Mouse (Mus musculus) lung, embryonic 15.5 days (tissue): ENCODE measurements around the gene Ano6. TPM values are rescaled to one million over a fixed set of nuclear protein-coding genes. Genes with fewer than 3 reads are reported as not detected.
A peak's percentile ranks its signal among the peaks of the same experiment; 100 is the strongest.

Experiments
- ATAC-seq: fragments of 200-750 bp; cut with Nextera tagmentation; 2 replicates; pipeline ENCODE4 v1.8.0; 2017; ENCODE audit warnings: moderate number of reproducible peaks, borderline replicate concordance; ENCODE audit not compliant: low FRiP score, low TSS enrichment; ENCODE audit errors: extremely low read depth
- H3K27ac ChIP-seq: fragments of 300-500 bp; sonication (generic); 2 replicates; pipeline ENCODE4 v1.5.1; 2015; ENCODE audit warnings: moderate library complexity, mild to moderate bottlenecking, inconsistent platforms
- H3K27me3 ChIP-seq: fragments of 300-500 bp; sonication (generic); 2 replicates; pipeline ENCODE4 v1.6.1; 2015; ENCODE audit warnings: inconsistent platforms
- H3K36me3 ChIP-seq: fragments of 300-500 bp; sonication (generic); 2 replicates; pipeline ENCODE4 v1.6.1; 2015; ENCODE audit warnings: inconsistent platforms
- H3K4me1 ChIP-seq: fragments of 300-500 bp; sonication (generic); 2 replicates; pipeline ENCODE4 v1.6.1; 2015; ENCODE audit warnings: inconsistent platforms
- H3K4me2 ChIP-seq: fragments of 300-500 bp; sonication (generic); 2 replicates; pipeline ENCODE4 v1.6.1; 2015; ENCODE audit warnings: inconsistent platforms, mild to moderate bottlenecking, moderate library complexity
- H3K4me3 ChIP-seq: fragments of 300-500 bp; sonication (generic); 2 replicates; pipeline ENCODE4 v1.5.1; 2015; ENCODE audit warnings: mild to moderate bottlenecking, inconsistent platforms
- H3K9ac ChIP-seq: fragments of 300-500 bp; sonication (generic); 2 replicates; pipeline ENCODE4 v1.6.1; 2015; ENCODE audit warnings: inconsistent platforms
- H3K9me3 ChIP-seq: fragments of 300-500 bp; sonication (generic); 2 replicates; pipeline ENCODE4 v1.6.1; 2016; ENCODE audit warnings: inconsistent platforms
- WGBS: fragments of 180-500 bp; shearing (Covaris S2); methylation state at CpG from one replicate; pipeline ENCODE4 v1.1.7; 2015; 5-methylcytosine and 5-hydroxymethylcytosine counted together
- polyA plus RNA-seq: library from polyadenylated mRNA; unstranded; fragments of >200 nt; fragmentation: Nextera tagmentation; extraction: Ambion mirVana; gene quantifications from 2 replicates; pipeline ENCODE4 v1.2.1, GENCODE M21; 2015

The Ano6 gene
- polyA plus RNA-seq, 1 experiment from 2014 or later, result 44.0 TPM

DNA sequence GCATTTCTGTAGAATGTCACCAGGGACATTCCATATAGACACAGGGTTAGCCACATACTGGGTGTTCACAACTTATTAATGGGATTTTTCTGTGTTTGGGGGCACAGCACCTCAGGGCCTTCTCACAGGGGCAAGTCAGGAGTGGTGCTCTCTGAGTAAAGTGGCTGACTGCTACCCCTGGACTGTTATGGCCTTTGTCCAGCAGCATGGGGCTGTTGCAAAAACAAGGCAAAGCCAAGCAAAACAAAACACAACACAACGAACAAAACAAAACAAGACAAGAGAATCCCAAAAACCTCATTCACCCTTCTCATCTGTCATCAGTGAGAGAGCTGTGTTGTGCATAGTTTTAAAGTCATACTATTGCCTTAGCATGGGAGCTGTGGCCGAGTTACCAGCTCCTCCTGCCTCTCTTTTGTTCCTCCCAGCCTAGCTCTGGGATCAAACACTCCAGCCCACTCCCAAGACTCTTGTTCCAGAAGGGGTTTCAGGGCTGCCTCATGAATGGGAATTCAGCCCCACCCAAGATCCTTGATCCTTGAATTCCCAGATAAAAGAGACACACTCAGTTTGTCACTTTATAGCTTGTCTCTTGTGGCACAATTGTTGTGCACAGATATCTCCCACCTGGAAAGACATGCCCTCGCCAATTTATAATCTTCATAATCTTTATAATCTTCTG, 119.6 kb downstream of the Ano6 start:
- WGBS, result 54% methylated on average over 3 of the region's 3 CpGs
- no peak overlapping the region for H3K27ac ChIP-seq
- H3K4me1 ChIP-seq, result peaks cover 45% of the 10 kb centered on the region
- ATAC-seq, result no peak
- H3K9ac ChIP-seq, result no peak overlapping the region
- no peaks in the 10 kb centered on the region for H3K9me3 ChIP-seq
- H3K4me3 ChIP-seq, result no peak overlapping the region
- H3K4me2 ChIP-seq, result no peak overlapping the region
- H3K36me3 ChIP-seq, result peaks cover 12% of the 10 kb centered on the region
- H3K27me3 ChIP-seq, result no peaks in the 10 kb centered on the region

DNA sequence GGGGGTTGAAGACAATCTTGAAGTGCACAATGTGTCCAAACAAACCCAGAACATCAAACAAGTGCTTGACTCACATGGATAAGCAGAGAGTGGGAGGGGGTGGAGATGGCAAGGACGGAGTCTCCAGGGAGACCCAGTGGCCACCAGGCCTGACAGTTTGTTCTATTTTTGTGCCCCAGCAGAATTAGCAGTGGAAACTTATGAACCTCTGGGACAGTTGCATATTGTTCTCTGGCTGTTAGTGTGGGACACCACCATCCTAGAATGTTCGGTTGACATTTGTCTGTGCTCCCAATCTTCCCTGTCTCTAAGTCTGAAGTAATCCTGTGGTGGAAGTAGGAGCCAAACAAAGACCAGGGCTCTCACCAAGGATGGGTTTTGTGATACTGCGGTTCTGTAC, 124.3 kb downstream of the Ano6 start:
- H3K27ac ChIP-seq, result no peak overlapping the region
- WGBS, result 77% methylated on average over 3 of the region's 3 CpGs
- no peak for ATAC-seq

DNA sequence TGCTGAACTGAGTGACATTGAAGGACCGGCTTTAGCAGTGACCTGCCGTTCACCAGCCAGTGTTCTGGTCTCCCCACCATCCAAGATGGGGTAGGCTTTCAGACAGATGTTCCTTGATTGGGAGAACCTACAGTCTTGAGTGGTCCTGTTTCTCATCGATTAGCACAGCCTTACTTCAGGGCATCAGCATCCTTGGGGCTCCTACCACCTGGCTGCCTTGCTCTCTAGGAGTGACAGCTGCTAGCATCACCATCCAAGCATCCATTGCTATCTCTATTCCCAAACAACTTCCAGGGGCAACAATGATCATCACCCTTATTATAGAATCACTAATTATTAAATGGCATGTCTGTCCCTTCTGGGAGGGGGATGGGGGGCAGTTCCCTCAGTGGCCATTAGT, 124.8 kb downstream of the Ano6 start:
- no peak overlapping the region for H3K27ac ChIP-seq
- no peak overlapping the region for H3K9ac ChIP-seq
- H3K4me2 ChIP-seq, result no peak overlapping the region
- H3K9me3 ChIP-seq, result no peaks in the 10 kb centered on the region
- H3K4me3 ChIP-seq, result no peak overlapping the region
- no peak for ATAC-seq
- peaks cover 9% of the 10 kb centered on the region for H3K4me1 ChIP-seq
- 86% methylated on average over 3 of the region's 3 CpGs for WGBS
- H3K27me3 ChIP-seq, result no peaks in the 10 kb centered on the region
- H3K36me3 ChIP-seq, result peaks cover 22% of the 10 kb centered on the region

More for the DNA sequence above, 124.3 kb downstream of the Ano6 start:
- no peak overlapping the region for H3K4me2 ChIP-seq
- H3K27me3 ChIP-seq, result no peaks in the 10 kb centered on the region
- no peak overlapping the region for H3K9ac ChIP-seq
- H3K4me1 ChIP-seq, result peaks cover 14% of the 10 kb centered on the region
- no peak overlapping the region for H3K4me3 ChIP-seq
- no peaks in the 10 kb centered on the region for H3K9me3 ChIP-seq
- H3K36me3 ChIP-seq, result peaks cover 22% of the 10 kb centered on the region

GRCm38 (mm10) chr15:95917330-95917729, 126.7 kb downstream of the Ano6 start:
- H3K27ac ChIP-seq, result no peak overlapping the region
- no peak overlapping the region for H3K9ac ChIP-seq
- peaks cover 28% of the 10 kb centered on the region for H3K36me3 ChIP-seq
- no peak overlapping the region for H3K4me3 ChIP-seq
- no peak for ATAC-seq
- H3K4me1 ChIP-seq, result no peaks in the 10 kb centered on the region
- H3K27me3 ChIP-seq, result no peaks in the 10 kb centered on the region
- WGBS, result 86% methylated on average over 3 of the region's 3 CpGs
- no peaks in the 10 kb centered on the region for H3K9me3 ChIP-seq
- no peak overlapping the region for H3K4me2 ChIP-seq

DNA sequence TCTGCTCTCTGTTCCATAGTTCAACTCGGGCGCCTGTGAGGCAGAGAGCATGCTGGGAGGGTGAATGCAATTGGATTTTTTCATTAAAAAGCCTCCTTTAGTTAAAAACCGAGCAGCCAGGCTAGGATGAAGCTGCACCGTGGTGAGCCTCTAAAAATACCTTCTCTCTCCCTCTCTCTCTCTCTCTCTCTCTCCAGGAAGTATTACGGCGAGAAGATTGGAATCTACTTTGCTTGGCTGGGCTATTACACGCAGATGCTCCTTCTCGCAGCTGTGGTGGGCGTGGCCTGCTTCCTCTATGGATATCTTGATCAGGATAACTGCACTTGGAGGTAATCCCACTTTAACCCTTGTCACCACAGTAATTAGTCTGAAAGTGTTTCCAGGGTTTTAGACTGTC, 129.4 kb downstream of the Ano6 start:
- no peak overlapping the region for H3K4me2 ChIP-seq
- no peak for ATAC-seq
- H3K27me3 ChIP-seq, result no peaks in the 10 kb centered on the region
- H3K9ac ChIP-seq, result no peak overlapping the region
- no peaks in the 10 kb centered on the region for H3K9me3 ChIP-seq
- H3K36me3 ChIP-seq, result peaks cover 16% of the 10 kb centered on the region; the same call in 1 of the 2 replicates
- 51% methylated on average over 9 of the region's 9 CpGs for WGBS
- no peak overlapping the region for H3K4me3 ChIP-seq
- H3K4me1 ChIP-seq, result no peaks in the 10 kb centered on the region
- no peak overlapping the region for H3K27ac ChIP-seq

DNA sequence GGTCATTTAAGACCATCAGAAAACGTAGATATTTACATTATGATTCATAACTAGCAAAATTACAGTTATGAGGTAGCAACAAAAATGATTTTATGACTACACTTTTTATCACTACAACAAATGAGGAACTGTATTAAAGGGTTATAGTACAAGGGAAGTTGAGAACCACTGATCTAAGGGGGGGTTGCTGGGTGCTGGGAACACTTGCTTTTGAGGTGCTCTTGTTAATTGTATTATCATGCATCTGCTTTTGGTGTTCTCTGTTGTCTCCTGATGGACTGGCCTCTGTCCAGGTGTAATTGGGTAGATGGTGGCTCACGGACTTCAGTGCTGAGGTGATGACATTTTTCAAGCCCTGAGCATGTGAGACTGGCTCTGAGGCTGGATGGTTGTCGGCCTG, 130.4 kb downstream of the Ano6 start:
- no peaks in the 10 kb centered on the region for H3K4me1 ChIP-seq
- WGBS, result 85% methylated on average over 3 of the region's 3 CpGs
- ATAC-seq, result no peak

DNA sequence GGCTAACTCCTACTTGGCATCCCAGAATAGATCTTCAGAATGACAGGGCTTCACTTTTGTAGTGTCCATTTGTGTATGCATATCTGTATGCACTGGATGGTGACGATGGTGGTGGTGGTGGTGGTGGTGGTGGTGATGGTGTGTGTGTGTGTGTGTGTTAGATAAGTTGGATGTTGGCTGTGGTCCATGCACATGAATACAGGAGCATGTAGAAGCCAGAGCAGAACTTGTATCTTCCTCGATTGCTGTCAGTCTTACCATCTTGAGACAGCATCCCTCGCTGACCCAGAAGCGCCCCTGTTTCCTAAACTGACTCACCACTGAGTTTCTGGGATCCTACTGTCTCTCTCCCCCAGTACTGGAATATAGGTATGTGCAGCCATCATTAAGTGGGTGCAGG, 131.0 kb downstream of the Ano6 start:
- Histone ChIP-seq H3K36me3 (peaks cover 10% of the 10 kb centered on the region; the same call in 1 of the 2 replicates), H3K4me1 (no peaks in the 10 kb centered on the region), H3K4me3 (no peak overlapping the region), H3K9me3 (no peaks in the 10 kb centered on the region), H3K27me3 (no peaks in the 10 kb centered on the region), H3K9ac (no peak overlapping the region), H3K27ac (no peak overlapping the region), H3K4me2 (no peak overlapping the region)
- no peak for ATAC-seq
- 87% methylated on average over 4 of the region's 4 CpGs for WGBS

More for the DNA sequence above, 130.4 kb downstream of the Ano6 start:
- no peak overlapping the region for H3K4me3 ChIP-seq
- H3K36me3 ChIP-seq, result peaks cover 16% of the 10 kb centered on the region; the same call in 1 of the 2 replicates
- no peaks in the 10 kb centered on the region for H3K9me3 ChIP-seq
- no peak overlapping the region for H3K4me2 ChIP-seq
- H3K9ac ChIP-seq, result no peak overlapping the region
- H3K27ac ChIP-seq, result no peak overlapping the region
- no peaks in the 10 kb centered on the region for H3K27me3 ChIP-seq

- 84% methylated on average over 6 of the region's 6 CpGs for WGBS
These were observed 131.9 kb downstream of the Ano6 start for GRCm38 (mm10) chr15:95922558-95922957.

DNA sequence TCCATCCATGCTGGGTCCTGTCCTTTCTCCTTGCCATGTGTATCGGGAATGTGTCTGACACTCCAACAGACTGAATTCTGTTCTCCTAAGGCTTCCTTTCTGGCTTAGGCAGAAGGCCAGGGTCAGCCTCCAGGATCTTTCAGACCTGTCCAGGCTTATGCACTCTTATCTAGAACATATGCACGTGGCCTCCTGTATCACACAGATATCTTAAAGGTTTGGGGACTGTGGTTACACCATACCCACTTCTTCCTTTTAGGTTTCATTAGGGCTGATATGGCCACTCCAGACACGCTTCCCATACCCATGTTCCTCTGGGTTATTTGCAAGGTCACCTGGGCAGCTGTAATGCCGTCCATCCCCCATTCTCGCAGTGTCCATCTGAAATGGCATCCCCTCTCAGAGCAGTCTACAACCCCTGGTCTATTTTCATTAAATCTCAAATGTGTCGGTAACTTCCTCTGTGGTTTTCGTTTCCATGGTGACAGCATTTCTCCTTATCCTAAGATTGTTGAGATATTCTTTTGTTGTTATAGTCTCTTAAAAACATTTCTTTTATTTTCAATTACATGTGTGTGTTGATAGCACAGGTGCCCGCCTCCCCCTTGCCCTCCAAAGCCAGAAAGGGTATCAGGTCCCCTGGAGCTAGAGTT, 134.8 kb downstream of the Ano6 start:
- peaks cover 20% of the 10 kb centered on the region for H3K36me3 ChIP-seq
- no peaks in the 10 kb centered on the region for H3K9me3 ChIP-seq
- no peak overlapping the region for H3K4me3 ChIP-seq
- 85% methylated on average over 8 of the region's 8 CpGs for WGBS
- no peak for ATAC-seq
- no peak overlapping the region for H3K27ac ChIP-seq
- H3K9ac ChIP-seq, result no peak overlapping the region
- peaks cover 2% of the 10 kb centered on the region; the same call in 1 of the 2 replicates for H3K4me1 ChIP-seq
- no peaks in the 10 kb centered on the region for H3K27me3 ChIP-seq
- no peak overlapping the region for H3K4me2 ChIP-seq

More at GRCm38 (mm10) chr15:95922558-95922957, 131.9 kb downstream of the Ano6 start:
- Histone ChIP-seq H3K27me3 (no peaks in the 10 kb centered on the region), H3K9ac (no peak overlapping the region), H3K4me3 (no peak overlapping the region), H3K4me2 (no peak overlapping the region), H3K4me1 (no peaks in the 10 kb centered on the region), H3K27ac (no peak overlapping the region), H3K9me3 (no peaks in the 10 kb centered on the region), H3K36me3 (peaks cover 10% of the 10 kb centered on the region)
- ATAC-seq, result no peak

DNA sequence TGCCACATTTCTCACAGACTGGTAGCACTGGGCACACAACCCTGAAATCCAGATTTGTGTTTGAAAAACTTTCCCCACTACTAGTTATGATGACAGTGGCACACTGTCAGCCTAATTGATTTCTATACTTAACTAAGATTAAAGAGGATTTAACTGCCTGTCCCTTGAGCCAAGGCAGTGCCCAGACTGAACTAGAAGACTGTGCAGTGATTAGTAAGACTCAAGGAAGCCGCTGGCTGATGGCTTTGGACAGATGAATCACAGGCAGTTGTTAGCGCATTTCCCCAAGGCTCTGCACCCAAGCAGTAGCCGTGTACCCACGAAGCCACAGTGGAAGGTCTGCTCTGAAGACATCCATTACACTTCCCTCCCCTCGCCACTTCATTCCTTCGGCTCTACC, 138.4 kb downstream of the Ano6 start:
- 76% methylated on average over 6 of the region's 6 CpGs for WGBS
- no peaks in the 10 kb centered on the region for H3K27me3 ChIP-seq
- H3K9me3 ChIP-seq, result no peaks in the 10 kb centered on the region
- H3K27ac ChIP-seq, result no peak overlapping the region
- H3K4me2 ChIP-seq, result no peak overlapping the region
- H3K4me3 ChIP-seq, result no peak overlapping the region
- no peak overlapping the region for H3K9ac ChIP-seq
- peaks cover 14% of the 10 kb centered on the region for H3K36me3 ChIP-seq
- no peak for ATAC-seq
- H3K4me1 ChIP-seq, result peaks cover 27% of the 10 kb centered on the region

DNA sequence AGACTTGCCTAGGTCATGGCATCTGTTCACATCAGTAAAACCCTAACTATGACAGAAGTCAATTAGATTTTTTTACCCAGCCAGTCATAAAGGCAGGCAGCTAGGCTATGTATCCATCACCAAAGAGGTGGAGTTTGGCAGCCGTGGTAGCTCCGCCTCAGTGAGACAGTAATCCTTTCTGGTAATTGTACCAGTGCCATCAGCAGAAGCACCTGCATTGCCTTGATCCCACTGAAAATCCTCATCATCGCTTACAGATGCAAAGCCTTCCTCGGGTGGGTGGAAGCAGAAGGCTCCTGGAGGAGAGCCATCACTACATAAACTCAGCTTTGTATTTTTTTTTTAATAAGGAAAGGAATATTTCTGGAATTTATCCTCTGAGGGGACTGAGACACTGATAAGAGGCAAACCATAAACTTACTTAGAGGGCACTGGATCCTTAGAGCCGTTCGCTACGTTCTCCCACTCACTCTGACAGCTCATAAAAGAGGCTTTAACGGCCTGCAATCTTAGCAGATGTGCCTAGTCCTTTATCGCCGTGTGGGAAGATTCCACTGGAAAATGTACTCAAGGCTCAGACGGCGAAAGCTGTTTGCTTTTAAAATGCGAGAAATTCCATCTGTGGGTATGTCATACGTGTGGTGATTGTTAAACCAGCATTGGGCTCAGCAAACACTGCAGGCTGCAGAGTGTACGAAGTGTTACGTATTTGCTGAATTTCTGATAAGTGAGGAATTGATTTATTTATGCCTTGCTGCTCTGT, 140.6 kb downstream of the Ano6 start:
- H3K27ac ChIP-seq, result peak overlapping the region; percentile 71
- H3K4me2 ChIP-seq, result peak overlapping the region; percentile 23
- peak; percentile 62 for ATAC-seq
- no peak overlapping the region for H3K4me3 ChIP-seq
- WGBS, result 23% methylated on average over 16 of the region's 16 CpGs
- H3K4me1 ChIP-seq, result peaks cover 27% of the 10 kb centered on the region
- H3K9ac ChIP-seq, result 0 out of 2 replicates have a peak overlapping the region, but pooled peaks have one; percentile 11
- H3K27me3 ChIP-seq, result no peaks in the 10 kb centered on the region
- no peaks in the 10 kb centered on the region for H3K9me3 ChIP-seq
- H3K36me3 ChIP-seq, result peaks cover 14% of the 10 kb centered on the region

DNA sequence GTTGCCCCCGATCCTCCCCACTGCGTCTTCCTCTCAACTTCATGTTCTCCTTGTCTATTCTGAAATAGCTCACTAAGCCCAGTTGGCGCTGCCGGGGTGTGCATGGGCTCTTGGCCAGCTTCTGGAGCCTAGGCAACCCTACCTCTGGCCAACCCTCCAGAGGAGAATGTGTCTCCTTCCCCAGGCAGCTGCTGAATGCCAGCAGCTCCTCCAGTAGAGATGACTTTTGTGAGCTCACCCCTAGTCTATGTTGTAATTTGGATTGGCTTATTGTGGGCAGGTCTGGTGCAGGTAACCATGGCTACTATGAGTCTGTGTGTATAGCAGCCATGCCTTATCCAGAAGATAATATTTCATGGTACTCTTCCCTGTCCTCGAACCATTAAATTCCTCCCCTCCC, 141.7 kb downstream of the Ano6 start:
- H3K36me3 ChIP-seq, result peaks cover 14% of the 10 kb centered on the region
- H3K27me3 ChIP-seq, result no peaks in the 10 kb centered on the region
- WGBS, result 65% methylated on average over 5 of the region's 5 CpGs
- no peak overlapping the region for H3K4me2 ChIP-seq
- peaks cover 27% of the 10 kb centered on the region for H3K4me1 ChIP-seq
- no peaks in the 10 kb centered on the region for H3K9me3 ChIP-seq
- H3K4me3 ChIP-seq, result no peak overlapping the region
- H3K9ac ChIP-seq, result no peak overlapping the region
- peak overlapping the region; percentile 71 for H3K27ac ChIP-seq
- ATAC-seq, result peak; percentile 41; the same call in 1 of the 2 replicates
